Mouse (Mus musculus): ENCODE measurements around the gene Unk.

Unk gene

DNA sequence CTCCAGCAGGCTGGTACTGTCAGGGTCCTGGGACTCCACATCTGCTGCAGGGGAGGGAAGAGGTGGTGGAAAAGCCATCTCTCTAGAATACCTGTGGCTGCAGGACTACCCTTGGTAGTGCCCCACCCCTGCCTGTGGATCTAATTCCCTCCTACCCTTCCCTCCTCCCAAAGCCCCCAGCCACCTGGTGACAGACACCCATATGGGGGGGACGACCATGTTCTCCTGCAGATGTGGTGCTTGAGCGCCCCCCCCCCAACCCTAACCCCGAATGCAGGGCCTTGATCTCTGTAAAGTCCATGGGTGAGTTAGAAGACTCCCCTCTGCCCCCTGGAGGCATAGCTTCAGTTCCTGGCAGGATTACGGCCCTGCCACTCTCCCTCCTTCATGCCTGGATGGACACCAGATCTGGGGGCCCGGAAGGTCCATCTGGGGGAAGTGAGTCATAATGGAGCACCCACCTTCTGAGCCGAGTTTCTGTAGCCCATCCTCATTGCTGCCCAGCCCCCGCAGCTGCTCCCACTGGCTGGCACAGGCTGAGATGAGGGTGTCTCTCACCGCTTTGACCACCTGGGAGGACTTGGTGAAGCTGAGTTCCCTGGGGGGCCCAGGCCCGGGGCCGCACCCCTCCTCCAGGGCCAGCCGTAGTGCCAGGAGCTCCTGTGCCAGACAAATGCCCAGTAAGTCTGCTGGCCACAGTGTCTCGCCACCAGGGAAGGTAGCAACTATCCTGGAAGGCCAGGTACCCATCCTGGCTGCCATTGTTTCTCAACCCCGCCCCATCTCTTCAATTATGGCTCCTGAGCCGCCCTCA is 77.0 kb downstream of the Unk start:
- in situ Hi-C loops (cut with MboI): no loop called here

DNA sequence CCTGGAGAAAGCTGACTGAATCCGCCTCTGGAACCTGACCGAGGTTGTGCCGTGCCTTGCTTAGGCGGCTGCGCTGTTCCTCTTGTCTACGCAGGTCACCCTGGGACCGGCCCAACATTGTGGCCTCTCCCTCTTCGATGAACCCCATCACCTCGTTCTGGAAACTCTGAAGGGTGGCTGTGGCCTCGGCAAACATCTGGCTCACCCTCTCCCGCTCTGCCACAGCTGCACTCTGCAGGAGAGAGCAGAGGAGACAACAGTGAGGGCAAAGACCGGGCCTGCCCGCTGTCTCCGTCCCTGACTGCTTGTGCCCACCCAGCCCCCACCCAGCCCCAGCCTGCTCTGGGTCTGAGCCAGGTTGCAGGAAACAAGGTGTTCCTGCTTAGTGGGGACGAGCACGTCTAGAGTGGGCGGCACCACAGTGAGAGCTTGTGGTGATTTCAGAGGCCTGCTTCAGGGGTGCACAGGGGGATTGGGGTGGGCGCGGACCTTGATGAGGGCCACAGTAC is 77.7 kb downstream of the Unk start:
- in situ Hi-C loops (cut with MboI): no loop called here

DNA sequence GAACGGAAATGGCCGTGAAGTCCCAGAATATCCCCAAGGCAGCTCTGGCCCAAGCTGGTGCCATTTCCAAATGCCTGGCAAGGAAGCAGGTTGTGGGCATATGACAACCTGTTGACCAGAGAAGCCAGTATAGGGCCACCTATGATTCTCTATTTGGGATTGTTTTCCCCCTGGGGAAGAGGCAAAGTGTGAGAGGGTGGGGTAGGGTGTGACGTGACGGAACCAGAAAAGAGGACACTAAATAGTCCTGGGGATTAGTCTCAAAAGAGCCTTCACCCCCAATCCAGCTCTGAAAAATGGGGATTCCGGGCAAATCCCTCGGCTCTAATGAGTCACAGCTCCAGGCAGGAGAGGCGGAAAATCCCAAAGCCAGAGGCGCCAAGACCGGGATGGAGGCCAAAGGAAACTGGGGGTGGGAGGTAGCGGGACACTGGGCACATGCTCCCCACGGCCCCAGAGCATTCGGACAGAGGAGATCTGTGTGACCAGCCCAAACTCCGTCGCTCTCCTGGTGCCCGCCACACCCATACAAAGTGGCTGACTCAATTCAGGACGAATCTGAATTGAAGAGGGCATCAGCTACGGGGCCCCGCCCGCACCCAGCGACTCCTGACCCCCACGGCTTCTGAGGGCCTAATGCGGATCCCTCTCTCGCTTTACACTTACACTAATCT is 78.5 kb downstream of the Unk start:
- in situ Hi-C loops (cut with MboI): no loop called here

DNA sequence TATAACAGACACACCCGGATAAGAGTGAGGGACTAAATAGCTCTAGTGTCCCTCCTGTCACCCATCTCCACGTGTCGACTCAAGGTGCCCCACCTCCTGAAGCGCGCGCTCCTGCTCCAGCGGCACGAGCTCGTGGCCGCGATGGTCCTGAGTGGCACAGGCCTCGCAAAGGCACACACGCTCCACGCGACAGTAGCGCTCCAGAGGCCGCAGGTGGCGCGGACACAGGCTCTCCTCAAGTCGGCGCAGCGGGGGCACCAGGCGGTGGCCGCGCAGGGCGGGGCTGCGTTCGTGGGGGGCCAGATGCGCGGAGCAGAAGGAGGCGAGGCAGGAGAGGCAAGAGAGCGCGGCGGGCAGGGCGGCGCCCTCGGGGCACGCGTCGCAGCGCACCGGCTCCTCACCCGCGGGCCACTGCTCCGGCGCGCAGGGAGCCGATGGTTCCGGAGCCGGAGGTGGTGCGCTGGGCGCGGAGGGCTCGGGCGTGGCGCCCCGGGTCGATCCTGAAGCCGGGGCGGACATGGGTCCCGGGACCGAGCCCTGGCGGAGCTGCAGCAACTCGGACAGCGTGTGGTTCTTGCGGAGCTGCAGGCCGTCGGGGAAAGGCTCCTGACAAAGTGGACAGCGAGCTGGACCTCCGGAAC is 79.4 kb downstream of the Unk start:
- in situ Hi-C loops (cut with MboI): no loop called here

DNA sequence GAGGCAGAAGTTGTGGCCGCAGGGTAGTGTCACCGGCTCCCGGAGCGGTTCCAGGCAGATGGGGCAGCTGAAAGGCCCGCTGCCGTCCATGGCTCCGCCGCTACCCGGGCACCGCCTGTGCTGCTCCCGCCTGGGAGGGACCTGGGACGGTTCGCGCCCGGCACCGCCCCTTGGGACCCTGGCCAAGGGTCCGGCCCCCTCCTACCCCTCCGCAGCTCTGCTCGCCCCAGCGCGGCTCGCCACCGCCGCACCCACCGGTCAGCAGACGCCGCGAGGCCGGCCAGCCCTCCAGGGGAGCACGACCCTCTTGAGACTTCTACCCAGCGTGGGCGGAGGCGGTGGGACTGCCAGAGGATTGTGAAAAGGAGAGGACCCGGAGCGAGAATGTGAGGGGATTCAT is 80.0 kb downstream of the Unk start:
- in situ Hi-C loops (cut with MboI): no loop called here

DNA sequence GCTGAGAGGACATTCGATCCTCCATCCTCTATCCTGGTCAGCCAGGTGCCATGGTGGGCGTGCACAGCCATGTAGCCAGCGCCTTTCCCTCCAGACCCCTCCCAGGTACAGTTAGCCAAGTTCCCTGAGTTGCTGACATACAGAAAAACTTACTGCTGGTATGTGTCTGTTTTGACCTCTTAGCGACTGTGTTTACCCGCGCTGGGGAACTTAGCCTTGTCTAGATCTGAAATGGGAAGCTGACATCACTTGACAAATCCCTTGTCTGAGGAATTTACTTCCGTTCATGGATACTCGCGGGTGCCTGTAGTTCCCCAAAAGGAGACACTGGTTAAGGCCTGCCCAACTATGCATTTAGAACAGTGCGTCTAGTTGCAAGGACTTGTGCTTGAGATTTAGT is 80.4 kb downstream of the Unk start:
- in situ Hi-C loops (cut with MboI): no loop called here
